Mouse (Mus musculus) ovary, postnatal 10 days (tissue): ENCODE data around the gene Rps3.

ENCODE experiments used
- DNase-seq: peaks from one replicate; pipeline ENCODE4 v3.0.0; 2022; ENCODE audit warnings: low spot score

Rps3 gene

GRCm38 (mm10) chr7:99441534-99442072, 41.9 kb downstream of the Rps3 start:
- DNase-seq, result peak; percentile 14

GRCm38 (mm10) chr7:99438881-99439280, 44.7 kb downstream of the Rps3 start:
- DNase-seq, result no peak

- no peak for DNase-seq
These were observed 47.0 kb downstream of the Rps3 start for GRCm38 (mm10) chr7:99436530-99436929.

- no peak for DNase-seq
These were observed 48.8 kb downstream of the Rps3 start for GRCm38 (mm10) chr7:99434672-99435250.

GRCm38 (mm10) chr7:99432863-99433262, 50.7 kb downstream of the Rps3 start:
- DNase-seq, result no peak

- no peak for DNase-seq
These were observed 51.3 kb downstream of the Rps3 start for GRCm38 (mm10) chr7:99432248-99432647.

GRCm38 (mm10) chr7:99430246-99430645, 53.3 kb downstream of the Rps3 start:
- DNase-seq, result no peak

- no peak for DNase-seq
These were observed 53.8 kb downstream of the Rps3 start for GRCm38 (mm10) chr7:99429786-99430185.

- no peak for DNase-seq
These were observed 54.7 kb downstream of the Rps3 start for GRCm38 (mm10) chr7:99428836-99429235.

GRCm38 (mm10) chr7:99427987-99428386, 55.6 kb downstream of the Rps3 start:
- DNase-seq, result no peak
